Mouse (Mus musculus) large intestine, adult 2 months (tissue): Measurements from ENCODE around the gene Dffb. TPM values are rescaled to one million over a fixed set of nuclear protein-coding genes. Genes with fewer than 3 reads are reported as not detected.
A peak's percentile ranks its signal among the peaks of the same experiment; 100 is the strongest.

Experiments used
- DNase-seq: peaks from one replicate; pipeline ENCODE4 v3.0.0-alpha.2; 2012; ENCODE audit warnings: low read depth, low spot score
- WGBS: fragments of 180-500 bp; shearing (Covaris S2); methylation state at CpG from one replicate; pipeline ENCODE4 v1.1.7; 2018; 5-methylcytosine and 5-hydroxymethylcytosine counted together
- polyA plus RNA-seq: library from polyadenylated mRNA; depleted of rRNA; stranded (reverse); fragments of >200 nt; gene quantifications from 2 replicates; pipeline ENCODE4 v1.2.3, GENCODE M21; 2012; rRNA removed

The Dffb gene
- polyA plus RNA-seq = 14.6 and 30.0 TPM in 2 replicates

DNA sequence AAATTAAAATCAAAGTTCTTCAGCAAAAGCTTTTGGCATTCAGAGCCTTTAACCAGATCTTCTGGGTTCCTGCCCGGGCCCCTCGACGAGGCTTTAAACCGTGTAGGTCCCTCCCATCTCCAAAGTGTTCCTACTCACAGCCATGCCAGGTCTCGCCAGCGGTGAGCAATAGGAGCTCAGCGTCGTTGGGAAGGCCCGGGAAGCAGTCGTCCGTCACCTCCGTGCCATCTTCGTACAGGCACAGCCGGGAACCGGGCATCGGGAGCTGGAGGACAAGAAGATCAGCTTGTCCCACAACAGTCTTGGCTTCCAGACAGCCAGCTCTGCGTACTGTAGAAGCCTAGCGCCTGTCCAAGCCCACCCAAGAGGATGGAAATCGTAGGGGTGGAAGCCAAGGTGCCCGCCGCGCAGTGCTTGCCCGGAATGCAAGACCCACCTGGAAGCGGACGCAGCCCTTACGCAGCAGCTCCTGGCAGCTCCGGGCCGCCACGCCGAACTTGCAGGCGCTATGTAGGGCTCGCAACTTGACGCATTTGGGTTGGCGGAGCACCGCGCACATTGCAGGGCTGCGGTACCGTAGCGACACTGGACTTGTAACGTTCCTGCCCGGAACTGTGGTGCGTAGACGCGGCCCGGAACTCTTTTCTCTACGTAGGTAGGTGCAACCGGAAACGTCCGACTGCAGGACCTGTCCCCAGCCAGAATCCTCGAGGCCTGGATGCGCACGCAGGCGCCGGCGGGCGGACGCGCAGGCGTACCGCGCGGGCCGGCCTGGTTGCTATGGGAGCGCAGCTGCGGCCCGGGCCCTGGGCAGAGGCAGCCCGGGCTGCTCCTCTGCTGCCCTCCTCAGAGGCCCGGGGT lies at the start of gene Dffb, which contains the start of gene Cep104:
Dffb (minus strand) TSS at position 696 of the 861 bp plus-strand sequence.
Cep104 (plus strand) TSS at position 764 of the 861 bp plus-strand sequence.
- under 1% methylated on average over 68 of the region's 68 CpGs for WGBS
- peak; percentile 62 for DNase-seq

DNA sequence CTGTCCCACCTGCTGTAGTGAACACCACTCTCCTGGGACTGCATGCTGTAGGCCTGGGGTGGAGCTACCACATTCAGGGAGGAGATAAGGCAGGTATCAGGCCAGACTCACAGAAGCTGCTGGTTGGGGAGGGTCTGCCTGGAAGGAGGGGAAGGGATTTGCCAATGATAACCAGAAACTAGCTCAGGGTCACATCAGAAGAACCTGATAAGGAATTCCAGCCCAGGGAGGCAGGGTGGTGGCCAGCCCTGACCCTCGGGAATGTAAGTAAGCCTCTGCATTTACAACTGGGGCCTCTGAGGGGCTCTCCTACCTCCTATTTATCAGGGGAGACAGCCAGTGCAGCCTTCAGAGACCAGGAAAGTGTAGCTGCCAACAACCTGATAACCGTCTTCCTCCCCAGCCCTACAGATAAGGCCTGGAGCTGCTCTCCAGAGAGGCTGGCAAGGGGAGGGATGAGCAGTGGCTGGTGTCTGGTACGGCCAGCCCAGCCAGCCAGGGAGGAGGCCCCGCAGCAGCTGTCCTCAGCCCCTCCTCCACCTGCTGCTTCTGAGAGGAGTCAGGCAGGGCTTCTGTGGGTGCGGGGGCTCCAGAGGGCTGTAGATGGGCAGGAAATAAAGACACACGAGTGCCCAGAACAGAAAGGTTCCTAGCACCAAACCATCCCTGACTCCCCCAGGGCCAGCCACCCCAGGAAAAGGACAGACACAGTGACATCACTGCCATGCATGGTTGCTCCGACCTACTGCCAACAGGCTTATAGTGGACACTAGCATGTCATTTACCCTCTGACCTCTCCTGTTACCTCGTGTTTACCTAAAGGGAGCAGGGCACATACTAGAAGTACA lies 49.1 kb upstream of the Dffb start:
- 27% methylated on average over 8 of the region's 8 CpGs for WGBS
- DNase-seq = no peak

DNA sequence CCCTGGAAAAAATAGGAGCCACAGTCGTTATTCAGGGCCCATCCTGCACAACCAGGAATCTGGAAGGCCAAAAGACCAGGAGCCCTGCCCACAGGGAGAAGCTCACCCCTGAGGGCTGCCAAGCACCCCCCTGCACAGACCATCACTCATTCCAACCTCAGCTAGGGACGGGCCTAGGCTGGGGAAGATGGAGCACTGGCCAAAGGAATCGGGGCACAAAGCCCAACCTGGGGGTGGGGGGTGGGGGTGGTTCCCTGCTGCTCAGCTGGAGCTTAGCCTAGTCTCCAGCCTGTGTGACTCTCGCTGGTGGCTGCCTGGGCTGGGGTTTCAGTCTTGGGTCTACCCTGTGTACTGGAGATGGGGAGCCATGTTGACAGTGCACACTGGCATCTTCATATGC lies 47.9 kb upstream of the Dffb start:
- DNase-seq = no peak
- WGBS = 49% methylated on average over 4 of the region's 4 CpGs

GRCm38 (mm10) chr4:154022407-154022806 lies 47.5 kb upstream of the Dffb start:
- DNase-seq = no peak
- 57% methylated on average over 4 of the region's 4 CpGs for WGBS

- WGBS = 86% methylated on average over 9 of the region's 9 CpGs
- no peak for DNase-seq
Observed at GRCm38 (mm10) chr4:154021432-154021831, 46.5 kb upstream of the Dffb start.

GRCm38 (mm10) chr4:154019571-154019970 lies 44.6 kb upstream of the Dffb start:
- no peak for DNase-seq
- 58% methylated on average over 7 of the region's 7 CpGs for WGBS

- no peak for DNase-seq
- 91% methylated on average over 11 of the region's 11 CpGs for WGBS
Observed at GRCm38 (mm10) chr4:154015476-154015875, 40.5 kb upstream of the Dffb start.

- WGBS = under 1% methylated on average over 55 of the region's 55 CpGs
- no peak for DNase-seq
Observed at GRCm38 (mm10) chr4:154012132-154012882, 37.4 kb upstream of the Dffb start.

DNA sequence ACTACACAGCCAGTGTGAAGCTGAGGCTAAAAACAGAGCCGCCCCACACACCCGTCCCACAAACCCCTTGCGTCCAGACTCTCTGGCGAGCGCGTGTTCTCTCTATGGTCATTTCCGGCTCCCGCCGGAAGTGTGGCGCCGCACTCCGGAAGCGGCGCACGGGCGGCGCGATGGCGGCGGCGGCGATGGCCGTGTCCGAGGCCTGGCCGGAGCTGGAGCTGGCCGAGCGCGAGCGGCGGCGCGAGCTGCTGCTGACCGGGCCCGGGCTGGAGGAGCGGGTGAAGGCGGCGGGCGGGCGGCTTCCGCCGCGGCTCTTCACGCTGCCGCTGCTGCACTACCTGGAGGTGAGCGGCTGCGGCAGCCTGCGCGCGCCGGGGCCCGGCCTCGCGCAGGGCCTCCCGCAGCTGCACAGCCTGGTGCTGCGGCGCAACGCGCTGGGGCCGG lies 36.7 kb upstream of the Dffb start, which contains the start of gene Lrrc47:
Lrrc47 (plus strand) TSS at position 86 of the 444 bp plus-strand sequence.
- under 1% methylated on average over 59 of the region's 59 CpGs for WGBS
- peak; percentile 51 for DNase-seq

GRCm38 (mm10) chr4:154010907-154011645 lies 36.1 kb upstream of the Dffb start:
- 28% methylated on average over 13 of the region's 13 CpGs for WGBS
- DNase-seq = no peak

GRCm38 (mm10) chr4:154007759-154008158 lies 32.8 kb upstream of the Dffb start:
- DNase-seq = no peak
- 57% methylated on average over 4 of the region's 4 CpGs for WGBS

- no peak for DNase-seq
- 89% methylated on average over 6 of the region's 6 CpGs for WGBS
Observed at GRCm38 (mm10) chr4:154006264-154006663, 31.3 kb upstream of the Dffb start.

DNA sequence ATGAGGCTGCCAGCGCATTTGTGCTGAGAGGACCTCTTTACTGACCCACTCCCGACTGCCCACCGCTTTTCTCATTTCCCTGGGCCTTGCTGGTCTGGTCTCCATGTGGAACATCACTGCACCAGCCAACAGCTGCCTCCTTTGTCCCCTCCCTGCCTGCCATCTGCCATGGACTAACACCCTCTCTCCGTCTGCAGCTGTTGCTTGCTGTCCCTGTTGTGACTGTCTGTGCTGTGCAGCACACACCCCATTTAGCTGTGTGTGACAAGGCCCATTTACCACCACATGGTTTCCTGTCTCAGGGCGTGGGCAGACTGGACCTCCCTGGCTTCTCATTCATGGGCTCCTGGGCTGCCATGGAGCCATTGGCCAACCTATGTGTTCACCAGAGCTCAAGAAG lies 30.6 kb upstream of the Dffb start:
- 89% methylated on average over 5 of the region's 5 CpGs for WGBS
- DNase-seq = no peak

DNA sequence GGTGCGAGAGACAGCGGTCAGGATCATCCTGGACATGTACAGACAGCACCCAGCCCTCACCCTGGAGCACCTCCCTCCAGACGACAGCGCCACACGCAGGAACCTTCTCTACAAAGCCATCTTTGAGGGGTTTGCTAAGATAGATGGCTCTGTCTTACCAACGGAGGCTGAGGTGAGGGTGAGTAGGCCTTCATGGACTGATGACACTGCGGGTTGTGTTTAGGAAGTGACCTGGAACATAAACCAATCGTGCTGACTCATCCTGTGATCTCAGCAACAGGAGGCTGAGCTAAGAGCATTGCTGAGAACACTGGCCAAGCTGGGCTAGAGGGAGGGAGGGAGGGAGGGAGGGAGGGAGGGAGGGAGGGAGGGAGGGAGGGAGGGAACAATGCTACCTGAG lies 18.6 kb upstream of the Dffb start:
- WGBS = 94% methylated on average over 8 of the region's 8 CpGs

GRCm38 (mm10) chr4:153992715-153993114 lies 17.8 kb upstream of the Dffb start:
- WGBS = 89% methylated on average over 10 of the region's 10 CpGs
- no peak for DNase-seq

More for the DNA sequence above, 18.6 kb upstream of the Dffb start:
- no peak for DNase-seq

- 94% methylated on average over 11 of the region's 11 CpGs for WGBS
- no peak for DNase-seq
Observed at GRCm38 (mm10) chr4:153980470-153980869, 5.5 kb upstream of the Dffb start.

GRCm38 (mm10) chr4:153979243-153979642 lies 4.3 kb upstream of the Dffb start:
- 75% methylated on average over 10 of the region's 10 CpGs for WGBS
- DNase-seq = no peak

- 28% methylated on average over 6 of the region's 6 CpGs for whole genome bisulfite sequencing
- DNase-seq = no peak
Observed at GRCm38 (mm10) chr4:153975768-153976167, 842 bp upstream of the Dffb start.

DNA sequence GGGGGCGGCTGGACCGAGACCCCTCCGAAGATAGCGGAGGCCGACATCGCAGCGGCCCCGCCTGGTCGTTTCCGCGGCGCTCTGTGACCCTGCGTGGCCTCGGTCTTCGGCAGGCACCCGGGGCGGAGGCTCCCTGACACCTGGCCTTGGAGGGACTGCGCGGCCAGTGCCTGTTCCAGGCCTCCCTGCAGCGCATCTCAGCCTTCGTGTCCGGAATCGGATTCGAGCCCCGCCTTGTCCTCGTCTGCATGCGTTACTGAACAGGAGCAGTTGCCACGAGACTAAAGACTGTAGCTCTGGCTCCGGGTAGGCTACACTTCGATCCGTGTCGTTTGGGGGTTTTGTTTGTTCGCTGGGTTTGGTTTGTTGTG lies 351 bp upstream of the Dffb start:
- WGBS = under 1% methylated on average over 33 of the region's 33 CpGs
- no peak for DNase-seq
